Mouse (Mus musculus): ENCODE data around the gene Tagln2. TPM values are rescaled to one million over a fixed set of nuclear protein-coding genes. Genes with fewer than 3 reads are reported as not detected.

Gene Tagln2
- total and polyA plus RNA-seq, 3 experiments, result 679 to 1,501 (median 1,068) TPM

DNA sequence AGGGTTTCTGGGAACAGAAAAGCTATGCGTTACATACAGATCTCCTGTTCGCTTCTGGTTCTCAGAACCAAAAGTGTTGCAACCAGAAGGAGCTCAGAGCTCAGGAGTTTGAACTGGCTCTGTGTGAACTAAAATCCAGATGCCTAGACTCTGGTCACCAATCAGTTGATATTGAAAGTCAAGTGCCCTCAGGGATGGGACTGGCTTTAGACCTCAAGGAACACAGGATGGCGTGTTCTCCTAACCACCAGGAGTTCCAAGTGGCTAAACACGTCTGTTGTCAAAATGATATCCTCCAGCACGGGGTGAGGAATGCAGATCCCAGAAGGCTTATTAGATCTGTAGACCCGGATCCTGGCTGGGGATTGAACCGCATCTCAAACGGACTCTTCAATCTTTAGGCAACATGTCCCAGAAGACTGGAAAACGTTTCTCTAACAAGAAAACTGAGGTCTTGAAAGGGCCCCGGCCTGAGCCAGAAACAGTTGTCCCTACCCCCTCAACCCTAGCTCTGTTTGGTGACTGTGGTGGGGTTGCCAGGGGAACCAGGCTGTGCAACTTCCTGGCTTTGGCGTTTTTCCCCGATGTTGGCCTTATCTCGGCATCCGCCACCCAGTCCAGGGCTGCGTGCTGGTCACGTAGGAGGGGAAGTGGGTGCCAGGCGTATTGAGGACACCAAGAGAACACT, 13.8 kb downstream of the Tagln2 start:
- H3K27me3 ChIP-seq (ENCODE audit: insufficient read depth, low read length), result no peaks in the 10 kb centered on the region
- H3K4me3 ChIP-seq (ENCODE audit: low read depth, low read length), result peak overlapping the region; percentile 58; the same call in 1 of the 2 replicates
- ATAC-seq (ENCODE audit: extremely low read depth, insufficient number of reproducible peaks, low FRiP score, poor library complexity, severe bottlenecking) (peak; percentile 77), DNase-seq (ENCODE audit: low spot score) (peak; percentile 76)
- no peak for TF ChIP-seq CTCF (IDR thresholded peaks at IDR 0.05; ENCODE audit: low read depth, low read length)
- TF ChIP-seq TAL1 (conservative IDR thresholded peaks at IDR 0.05; ENCODE audit: low read depth, low read length), result no peak
- peaks cover 5% of the 10 kb centered on the region for H3K9me3 ChIP-seq (replicated peaks)
- peaks cover 49% of the 10 kb centered on the region for H3K4me1 ChIP-seq (ENCODE audit: insufficient read depth, low read depth, low read length)
- H3K36me3 ChIP-seq (replicated peaks), result peaks cover 11% of the 10 kb centered on the region

DNA sequence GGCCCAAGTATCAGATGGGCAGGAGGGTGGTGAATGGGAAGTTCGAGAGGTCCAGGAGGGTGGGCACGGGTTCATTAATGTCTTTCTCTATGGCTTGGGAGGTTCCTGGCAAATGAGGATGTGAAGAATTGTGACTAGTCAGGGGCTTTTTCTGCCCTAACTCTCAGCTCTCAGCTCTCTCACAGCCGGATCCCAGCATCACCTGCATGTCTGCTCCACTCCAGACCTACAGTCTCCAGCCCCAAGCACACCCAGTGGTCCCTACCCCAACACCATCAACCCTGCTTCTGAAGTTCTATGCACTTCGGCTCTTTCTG, 14.3 kb downstream of the Tagln2 start:
- Histone ChIP-seq H3K27me3 (ENCODE audit: insufficient read depth, low read length) (no peaks in the 10 kb centered on the region), H3K4me3 (ENCODE audit: low read depth, low read length) (peak overlapping the region; percentile 58; the same call in 1 of the 2 replicates), H3K9me3 (replicated peaks) (peaks cover 5% of the 10 kb centered on the region), H3K4me1 (ENCODE audit: insufficient read depth, low read depth, low read length) (peaks cover 47% of the 10 kb centered on the region), H3K36me3 (replicated peaks) (peaks cover 8% of the 10 kb centered on the region)
- no peak for ATAC-seq (ENCODE audit: extremely low read depth, insufficient number of reproducible peaks, low FRiP score, poor library complexity, severe bottlenecking)
- TF ChIP-seq CTCF (IDR thresholded peaks at IDR 0.05; ENCODE audit: low read depth, low read length), result no peak
- DNase-seq (ENCODE audit: low spot score), result no peak

DNA sequence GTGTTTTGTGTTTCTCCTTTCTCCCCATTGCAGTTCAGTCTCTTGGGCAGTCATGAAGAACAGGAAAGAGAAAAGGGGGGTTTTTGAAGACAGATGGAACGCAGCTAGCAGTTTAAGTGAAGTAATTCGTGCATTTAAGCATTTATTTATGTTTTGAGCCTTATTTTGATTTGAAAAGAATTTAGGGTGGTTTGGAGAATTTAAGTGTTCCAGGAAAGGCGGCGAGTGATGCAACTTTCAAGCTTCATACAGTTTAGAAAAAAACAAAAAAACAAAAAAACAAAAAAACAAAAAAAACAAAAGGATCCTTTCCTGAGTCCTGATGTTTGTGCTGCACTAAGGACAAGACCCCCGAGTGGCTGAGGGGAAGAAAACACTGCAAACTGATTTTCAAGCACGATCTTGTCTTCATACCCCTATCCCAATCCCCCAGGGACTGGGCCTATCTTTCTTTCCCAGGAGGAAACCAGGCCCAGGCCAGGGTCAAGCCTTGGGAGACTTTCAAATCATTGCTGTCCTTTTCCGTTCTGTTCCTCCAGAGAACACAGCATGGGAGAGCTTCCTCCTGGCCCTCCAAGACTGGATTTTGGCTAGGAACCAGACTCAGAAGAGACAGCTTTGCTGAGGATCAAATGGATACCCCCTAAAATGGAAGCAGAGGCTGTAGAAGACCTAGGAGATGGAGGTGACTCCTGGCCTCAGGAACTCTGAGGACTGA, 14.9 kb downstream of the Tagln2 start:
- DNase-seq (ENCODE audit: low spot score) (no peak), ATAC-seq (ENCODE audit: extremely low read depth, insufficient number of reproducible peaks, low FRiP score, poor library complexity, severe bottlenecking) (no peak)
- peaks cover 45% of the 10 kb centered on the region for H3K4me1 ChIP-seq (ENCODE audit: insufficient read depth, low read depth, low read length)
- H3K4me3 ChIP-seq (ENCODE audit: low read depth, low read length), result no peak overlapping the region
- H3K36me3 ChIP-seq (replicated peaks), result peaks cover 5% of the 10 kb centered on the region
- H3K27me3 ChIP-seq (ENCODE audit: insufficient read depth, low read length), result no peaks in the 10 kb centered on the region
- H3K9me3 ChIP-seq (replicated peaks), result peaks cover 5% of the 10 kb centered on the region
- no peak for TF ChIP-seq TAL1 (conservative IDR thresholded peaks at IDR 0.05; ENCODE audit: low read depth, low read length)
- no peak for TF ChIP-seq POLR2AphosphoS5 (IDR thresholded peaks at IDR 0.05; ENCODE audit: insufficient replicate concordance, low read depth, low read length)

DNA sequence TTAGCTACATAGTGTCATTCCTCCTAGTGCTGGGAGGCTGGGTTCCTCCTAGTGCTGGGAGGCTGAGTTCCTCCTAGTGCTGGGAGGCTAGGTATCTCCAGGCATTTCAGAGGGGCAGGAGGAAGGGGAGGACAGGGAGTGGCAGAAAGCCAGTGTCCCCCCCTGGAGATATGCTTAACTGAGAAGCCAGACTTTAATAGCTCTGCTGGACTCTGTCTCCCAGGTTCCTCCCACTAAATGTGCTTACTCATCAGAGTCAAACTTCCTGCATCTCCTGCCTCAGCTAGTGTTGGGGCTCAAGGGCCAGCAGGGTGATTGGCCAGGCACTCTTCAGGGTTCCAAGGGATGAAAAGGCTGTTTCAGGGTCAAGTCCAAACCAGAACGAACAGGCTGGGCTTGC, 15.5 kb downstream of the Tagln2 start:
- no peak for TF ChIP-seq TAL1 (conservative IDR thresholded peaks at IDR 0.05; ENCODE audit: low read depth, low read length)
- TF ChIP-seq CTCF (IDR thresholded peaks at IDR 0.05; ENCODE audit: low read depth, low read length), result no peak
- no peak for TF ChIP-seq POLR2AphosphoS5 (IDR thresholded peaks at IDR 0.05; ENCODE audit: insufficient replicate concordance, low read depth, low read length)
- no peak for TF ChIP-seq GATA2 (IDR thresholded peaks at IDR 0.05; ENCODE audit: borderline replicate concordance, low read depth, low read length)
- DNase-seq (ENCODE audit: low spot score) (no peak), ATAC-seq (ENCODE audit: extremely low read depth, insufficient number of reproducible peaks, low FRiP score, poor library complexity, severe bottlenecking) (peak; percentile 59)
- H3K36me3 ChIP-seq (replicated peaks), result no peaks in the 10 kb centered on the region
- no peaks in the 10 kb centered on the region for H3K27me3 ChIP-seq (ENCODE audit: insufficient read depth, low read length)
- H3K4me1 ChIP-seq (ENCODE audit: insufficient read depth, low read depth, low read length), result peaks cover 40% of the 10 kb centered on the region
- H3K4me3 ChIP-seq (ENCODE audit: low read depth, low read length), result no peak overlapping the region
- H3K9me3 ChIP-seq (replicated peaks), result peaks cover 5% of the 10 kb centered on the region

DNA sequence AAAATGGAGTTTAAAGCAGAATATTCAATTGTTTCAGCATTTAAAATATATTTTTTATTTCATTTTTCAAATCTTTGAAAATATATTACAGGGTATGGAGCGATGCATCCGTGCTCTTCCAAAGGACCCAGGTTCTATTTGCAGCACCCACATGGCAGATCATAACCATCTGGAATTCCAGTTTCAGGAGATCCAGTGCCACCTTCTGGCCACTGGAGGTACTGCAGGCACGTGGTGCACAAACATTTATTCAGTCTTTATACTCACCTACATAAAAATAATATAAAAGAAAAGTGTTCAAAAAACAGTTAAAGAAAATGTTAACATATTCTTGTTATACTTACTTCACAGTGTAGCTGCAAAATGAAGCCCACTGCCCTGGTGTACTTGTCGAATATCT, 18.2 kb downstream of the Tagln2 start:
- no peaks in the 10 kb centered on the region for H3K36me3 ChIP-seq (replicated peaks)
- peak; percentile 34; the same call in 1 of the 2 replicates for TF ChIP-seq CTCF (IDR thresholded peaks at IDR 0.05; ENCODE audit: low read depth, low read length)
- no peak for TF ChIP-seq GATA2 (IDR thresholded peaks at IDR 0.05; ENCODE audit: borderline replicate concordance, low read depth, low read length)
- no peak for TF ChIP-seq POLR2AphosphoS5 (IDR thresholded peaks at IDR 0.05; ENCODE audit: insufficient replicate concordance, low read depth, low read length)
- TF ChIP-seq TAL1 (conservative IDR thresholded peaks at IDR 0.05; ENCODE audit: low read depth, low read length), result no peak
- no peak for TF ChIP-seq GATA1 (IDR thresholded peaks at IDR 0.05; ENCODE audit: borderline replicate concordance, low read length)
- peaks cover 32% of the 10 kb centered on the region for H3K4me1 ChIP-seq (ENCODE audit: insufficient read depth, low read depth, low read length)
- DNase-seq (ENCODE audit: low spot score) (no peak), ATAC-seq (ENCODE audit: extremely low read depth, insufficient number of reproducible peaks, low FRiP score, poor library complexity, severe bottlenecking) (no peak)
- no peaks in the 10 kb centered on the region for H3K27me3 ChIP-seq (ENCODE audit: insufficient read depth, low read length)
- no peak overlapping the region for H3K4me3 ChIP-seq (ENCODE audit: low read depth, low read length)
- peaks cover 5% of the 10 kb centered on the region for H3K9me3 ChIP-seq (replicated peaks)

DNA sequence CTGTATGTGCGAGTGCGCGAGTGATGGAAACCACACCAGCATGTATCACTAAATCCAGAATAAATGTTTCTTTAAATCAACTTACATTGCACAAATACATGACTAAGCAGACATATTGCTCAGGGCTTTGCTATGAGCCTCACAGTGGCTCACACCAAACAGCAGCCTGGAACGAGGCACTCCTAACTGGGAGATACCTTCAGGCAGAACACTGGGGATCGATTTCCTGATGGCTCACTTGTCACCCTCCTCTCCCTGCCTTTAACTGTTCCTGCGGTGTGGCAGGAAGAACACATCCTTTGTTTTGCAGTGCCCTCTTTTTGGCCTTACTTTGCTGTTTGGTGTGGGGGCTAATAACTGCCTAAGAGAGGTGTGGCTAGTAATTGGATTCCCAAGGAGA, 19.8 kb downstream of the Tagln2 start:
- Histone ChIP-seq H3K27me3 (ENCODE audit: insufficient read depth, low read length) (peaks cover 6% of the 10 kb centered on the region), H3K4me1 (ENCODE audit: insufficient read depth, low read depth, low read length) (peaks cover 17% of the 10 kb centered on the region), H3K9me3 (replicated peaks) (peaks cover 5% of the 10 kb centered on the region), H3K4me3 (ENCODE audit: low read depth, low read length) (no peak overlapping the region), H3K36me3 (replicated peaks) (no peaks in the 10 kb centered on the region)
- TF ChIP-seq TAL1 (conservative IDR thresholded peaks at IDR 0.05; ENCODE audit: low read depth, low read length), result no peak
- no peak for TF ChIP-seq CTCF (IDR thresholded peaks at IDR 0.05; ENCODE audit: low read depth, low read length)
- no peak for TF ChIP-seq POLR2AphosphoS5 (IDR thresholded peaks at IDR 0.05; ENCODE audit: insufficient replicate concordance, low read depth, low read length)
- no peak for TF ChIP-seq GATA2 (IDR thresholded peaks at IDR 0.05; ENCODE audit: borderline replicate concordance, low read depth, low read length)
- TF ChIP-seq GATA1 (IDR thresholded peaks at IDR 0.05; ENCODE audit: borderline replicate concordance, low read length), result no peak
- ATAC-seq (ENCODE audit: extremely low read depth, insufficient number of reproducible peaks, low FRiP score, poor library complexity, severe bottlenecking), result no peak
- no peak for DNase-seq (ENCODE audit: low spot score)

All from G1E (cell line).